Mouse (Mus musculus) ES-E14 (cell line): ENCODE measurements around the gene Wnt3a. TPM values are rescaled to one million over a fixed set of nuclear protein-coding genes. Genes with fewer than 3 reads are reported as not detected.

ENCODE experiments used
- DNase-seq: peaks from one replicate; pipeline ENCODE4 v3.0.0-alpha.2; 2013; ENCODE audit warnings: low read depth, low spot score
- H3K27ac ChIP-seq: 2 replicates; pipeline ENCODE4 v1.5.1; 2012; ENCODE audit warnings: low read depth, mild to moderate bottlenecking, low read length, moderate library complexity, mixed read lengths; ENCODE audit not compliant: poor library complexity, insufficient read depth, severe bottlenecking
- H3K36me3 ChIP-seq: 2 replicates; pipeline ENCODE4 v1.6.1; 2012; ENCODE audit warnings: mild to moderate bottlenecking, low read length, moderate library complexity, mixed read lengths; ENCODE audit not compliant: control insufficient read depth, poor library complexity, insufficient read depth, severe bottlenecking
- H3K4me1 ChIP-seq, 2 experiments: fragments of 150-350 bp in 1 of 2; sonication (generic) in 1 of 2; 2 replicates each; pipeline ENCODE4 v1.6.1; 2012; ENCODE audit warnings: low read length in 2 of 2, mild to moderate bottlenecking in 1 of 2, mixed read lengths in 1 of 2; ENCODE audit not compliant: control insufficient read depth in 2 of 2, insufficient read depth in 2 of 2, poor library complexity in 1 of 2
- H3K4me3 ChIP-seq, 2 experiments: fragments of 150-350 bp in 1 of 2; sonication (generic) in 1 of 2; 2 replicates each; pipeline ENCODE4 v1.5.1; 2012; ENCODE audit warnings: low read length in 2 of 2, low read depth in 1 of 2, mild to moderate bottlenecking in 1 of 2, mixed read lengths in 1 of 2; ENCODE audit not compliant: insufficient read depth in 1 of 2, poor library complexity in 1 of 2, severe bottlenecking in 1 of 2
- H3K9ac ChIP-seq: 2 replicates; pipeline ENCODE4 v1.6.1; 2012; ENCODE audit warnings: low read depth, mild to moderate bottlenecking, low read length, mixed read lengths; ENCODE audit not compliant: poor library complexity, insufficient read depth, severe bottlenecking
- H3K9me3 ChIP-seq: fragments of 150-350 bp; sonication (generic); 2 replicates; pipeline ENCODE4 v1.6.1; 2012; ENCODE audit warnings: low read depth, mild to moderate bottlenecking, low read length; ENCODE audit not compliant: control insufficient read depth, insufficient read depth
- CHD2 ChIP-seq: IDR thresholded peaks from 2 replicates; pipeline ENCODE4 v1.6.1; 2014; ENCODE audit warnings: mild to moderate bottlenecking, low read depth, low read length, inconsistent platforms
- HCFC1 ChIP-seq: IDR thresholded peaks from 2 replicates; pipeline ENCODE4 v1.6.1; 2012; ENCODE audit warnings: low read length, inconsistent platforms, borderline replicate concordance; ENCODE audit not compliant: insufficient read depth
- MAFK ChIP-seq: IDR thresholded peaks from 2 replicates; pipeline ENCODE4 v1.6.1; 2014; ENCODE audit warnings: mild to moderate bottlenecking, low read depth, low read length, inconsistent platforms; ENCODE audit not compliant: insufficient read depth
- ZC3H11A ChIP-seq: IDR thresholded peaks from 2 replicates; pipeline ENCODE4 v1.6.1; 2012; ENCODE audit warnings: low read depth, mild to moderate bottlenecking, inconsistent platforms, low read length, borderline replicate concordance
- ZNF384 ChIP-seq: IDR thresholded peaks from 2 replicates; pipeline ENCODE4 v1.6.1; 2012; ENCODE audit warnings: low read depth, low read length, inconsistent platforms
- in situ Hi-C, 2 experiments: fragments of 600-800 bp; cut with MboI; formaldehyde crosslinking; loops; one replicate each; pipeline ENCODE4 v1.15.1; 2025; ENCODE audit warnings: low sequenced_read_pairs in 2 of 2, inconsistent platforms in 1 of 2; ENCODE audit not compliant: unreplicated experiment in 2 of 2
- total RNA-seq: library from RNA; depleted of rRNA; stranded (reverse); fragments of 300-350 nt; gene quantifications from 2 replicates; pipeline ENCODE4 v1.2.3, GENCODE M21; 2012

Gene Wnt3a
- total RNA-seq, 1 experiment, result 0.85 TPM

DNA sequence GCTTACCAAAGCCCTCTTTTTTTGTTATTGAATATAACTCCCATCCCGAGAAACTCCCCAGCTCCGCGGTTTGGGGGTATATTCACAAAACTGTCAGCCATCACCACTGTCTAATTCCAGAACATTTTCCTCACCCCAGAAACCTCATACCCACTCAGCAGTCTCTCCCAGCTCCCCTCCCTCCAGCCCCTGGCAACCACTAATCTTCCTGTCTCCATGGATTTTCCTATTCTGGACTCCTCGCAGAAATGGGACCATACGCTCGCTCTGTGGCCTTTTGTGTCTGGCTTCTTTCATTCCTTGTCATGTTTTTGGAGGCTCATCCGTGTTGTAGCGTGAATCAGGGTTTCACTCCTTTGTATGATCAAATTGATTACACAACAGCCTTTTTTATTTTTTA, 19.4 kb upstream of the Wnt3a start:
- TF ChIP-seq ZNF384 (no peak), HCFC1 (no peak), ZC3H11A (no peak), CHD2 (no peak), MAFK (no peak)
- no peak overlapping the region for H3K27ac ChIP-seq
- no peaks in the 10 kb centered on the region for H3K9me3 ChIP-seq
- in situ Hi-C loops, result no loop called here
- H3K9ac ChIP-seq, result no peak overlapping the region
- peaks cover 1 to 12% of the 10 kb centered on the region in 2 experiments; a peak in 3 of 4 replicates for H3K4me1 ChIP-seq
- no peak overlapping the region for H3K4me3 ChIP-seq
- no peaks in the 10 kb centered on the region for H3K36me3 ChIP-seq
- no peak for DNase-seq

DNA sequence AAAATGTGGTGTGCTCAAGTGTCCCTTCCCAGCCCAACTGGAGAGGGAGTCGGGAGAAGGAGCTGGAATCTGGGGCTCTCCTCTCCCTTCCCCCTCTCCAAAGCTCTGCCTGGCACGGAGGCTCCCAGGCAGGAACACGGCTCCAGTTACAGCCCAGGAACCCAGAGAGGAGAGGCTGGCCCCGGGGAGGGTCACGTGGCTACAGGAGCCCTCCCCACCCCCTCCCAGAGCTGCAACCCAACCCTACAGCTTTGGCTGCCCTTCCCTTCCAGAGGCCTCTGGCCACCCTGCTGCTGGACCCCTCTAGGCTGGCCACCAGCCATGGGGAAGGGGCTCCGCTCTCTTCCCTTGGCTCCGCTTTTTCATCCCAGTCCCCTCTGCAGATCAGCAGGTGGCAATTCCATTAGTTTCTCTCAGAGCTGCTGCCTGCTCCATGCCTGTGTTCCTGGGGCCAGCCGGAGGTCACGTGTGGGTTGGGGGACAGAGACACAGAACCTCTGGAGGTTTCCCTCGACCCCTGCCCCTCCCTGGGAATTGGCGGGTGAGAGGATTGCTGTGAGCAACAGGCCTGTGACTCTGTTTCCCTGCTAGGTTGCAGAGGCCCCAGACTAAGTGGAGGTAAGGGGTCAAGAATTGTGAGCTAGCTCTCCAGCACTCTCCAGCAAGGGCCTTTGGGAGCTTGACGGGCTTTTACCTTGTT, 18.7 kb upstream of the Wnt3a start:
- TF ChIP-seq ZC3H11A (no peak), MAFK (no peak), CHD2 (no peak)
- no peak for DNase-seq
- in situ Hi-C loops, result no loop called here
- peaks cover 1 to 12% of the 10 kb centered on the region in 2 experiments; a peak in 3 of 4 replicates for H3K4me1 ChIP-seq
- H3K9ac ChIP-seq, result no peak overlapping the region
- H3K36me3 ChIP-seq, result no peaks in the 10 kb centered on the region
- no peak overlapping the region for H3K27ac ChIP-seq
- H3K9me3 ChIP-seq, result no peaks in the 10 kb centered on the region
- H3K4me3 ChIP-seq, result peak overlapping the region; percentile 35 to 38

DNA sequence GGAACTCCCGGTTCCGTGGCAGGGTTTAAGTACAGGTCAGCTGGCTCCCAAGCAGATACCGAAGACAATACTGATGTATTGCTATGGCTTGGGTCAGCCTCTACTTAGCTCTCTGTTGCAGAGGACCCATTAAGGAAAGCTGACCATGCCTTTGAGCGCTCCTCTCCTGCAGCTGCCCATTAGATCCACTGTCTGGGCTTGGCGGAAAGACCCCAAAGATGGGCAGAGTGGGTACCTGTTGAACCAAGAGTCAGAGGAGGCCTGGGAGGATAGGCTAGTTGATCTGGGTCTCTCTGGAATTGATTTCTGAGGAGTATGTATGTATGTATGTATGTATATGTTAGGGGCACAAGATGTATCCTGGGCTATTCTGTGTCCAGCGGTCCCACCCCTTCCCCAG, 18.1 kb upstream of the Wnt3a start:
- H3K4me1 ChIP-seq, result peaks cover 1 to 12% of the 10 kb centered on the region in 2 experiments; a peak in 3 of 4 replicates
- H3K27ac ChIP-seq, result no peak overlapping the region
- no peak overlapping the region for H3K9ac ChIP-seq
- peak overlapping the region in 1 of 2 experiments; percentile 38; a peak in 1 of 4 replicates for H3K4me3 ChIP-seq
- in situ Hi-C loops, result no loop called here
- no peaks in the 10 kb centered on the region for H3K36me3 ChIP-seq
- no peak for DNase-seq
- no peak for TF ChIP-seq HCFC1
- no peak for TF ChIP-seq CHD2
- TF ChIP-seq ZNF384, result no peak
- TF ChIP-seq MAFK, result no peak
- no peak for TF ChIP-seq ZC3H11A
- no peaks in the 10 kb centered on the region for H3K9me3 ChIP-seq

DNA sequence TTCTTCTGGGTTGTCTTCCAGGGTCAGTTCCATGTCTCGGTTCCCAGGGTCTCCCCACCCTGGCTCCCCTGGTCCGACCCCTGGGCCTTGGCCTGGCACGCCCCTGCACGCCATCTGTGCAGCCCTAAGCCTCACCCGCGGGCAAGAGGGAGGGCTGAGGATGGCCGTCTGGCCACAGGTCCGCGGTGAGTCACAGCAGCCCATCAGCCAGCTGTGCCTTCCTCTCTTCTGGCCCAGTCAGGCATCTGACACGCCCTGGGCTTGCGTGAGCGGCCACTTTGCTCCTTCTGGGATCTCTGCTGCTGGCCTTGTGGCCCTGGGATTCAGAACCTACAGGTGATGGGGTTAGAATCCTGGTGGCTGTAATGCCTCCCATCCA, 17.6 kb upstream of the Wnt3a start:
- in situ Hi-C loops, result no loop called here
- H3K4me1 ChIP-seq, result peaks cover 1 to 12% of the 10 kb centered on the region in 2 experiments; a peak in 3 of 4 replicates
- TF ChIP-seq MAFK, result no peak
- TF ChIP-seq ZNF384, result no peak
- no peak for TF ChIP-seq ZC3H11A
- no peak for TF ChIP-seq HCFC1
- no peak for TF ChIP-seq CHD2

More for the DNA sequence above, 17.6 kb upstream of the Wnt3a start:
- Histone ChIP-seq H3K9me3 (no peaks in the 10 kb centered on the region), H3K36me3 (no peaks in the 10 kb centered on the region), H3K27ac (no peak overlapping the region), H3K9ac (no peak overlapping the region), H3K4me3 (peak overlapping the region; percentile 26 to 70; a peak in 3 of 4 replicates)
- DNase-seq, result no peak
